Mouse (Mus musculus): ENCODE results near the gene S100a7a. TPM values are rescaled to one million over a fixed set of nuclear protein-coding genes. Genes with fewer than 3 reads are reported as not detected.

The S100a7a gene
- 1.8 TPM for polyA plus RNA-seq (2014; fragmentation: Illumina TruSeq; extraction: RNeasy Lipid Tissue Mini Kit (QIAGEN cat#74804); ENCODE audit: low read depth, low replicate concordance)

DNA sequence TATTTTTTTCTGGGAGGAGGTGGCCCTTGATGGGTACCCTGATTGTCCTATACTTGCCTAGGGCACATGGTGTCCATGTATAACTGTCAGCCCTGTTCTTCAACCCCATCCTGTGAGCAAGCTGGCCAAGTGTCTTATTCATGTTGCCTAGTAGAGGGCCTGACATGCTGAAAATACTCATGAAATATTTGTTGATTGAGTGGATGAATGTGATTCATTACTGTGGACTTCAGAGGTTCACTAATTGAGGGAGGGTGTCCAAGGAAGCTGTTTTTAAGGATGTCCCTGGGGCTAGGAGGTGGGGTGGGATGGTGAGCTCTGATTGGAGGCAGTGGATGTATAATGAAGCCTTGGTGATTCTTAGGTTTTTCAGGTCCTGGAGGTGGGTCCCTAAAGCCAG, at the start of gene S100a7a:
Gene S100a7a, plus strand, starts transcription at position 301 of the 400 bp plus-strand sequence.

DNA sequence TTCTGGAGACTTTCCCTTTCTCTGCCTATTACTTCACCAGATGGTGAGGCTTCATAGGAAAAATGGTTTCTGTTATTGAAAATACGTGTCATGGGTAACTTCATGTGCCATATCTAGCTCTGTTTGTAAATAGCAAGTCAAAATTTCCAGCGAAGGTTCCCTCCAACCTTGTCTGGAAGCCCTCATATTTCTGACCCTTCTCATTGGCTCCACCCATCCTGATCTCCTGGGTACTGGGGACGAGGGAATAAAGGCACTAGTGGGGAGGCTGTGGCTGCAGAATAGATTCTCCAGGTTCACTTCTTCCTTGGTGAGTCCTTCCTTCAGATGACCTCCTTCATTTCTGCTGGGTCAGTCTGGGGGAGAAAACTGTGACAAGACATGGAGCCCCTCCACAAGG, 45.6 kb upstream of the S100a7a start, which contains the start of gene S100a5:
Gene S100a5, plus strand, starts transcription at position 301 of the 400 bp plus-strand sequence.

DNA sequence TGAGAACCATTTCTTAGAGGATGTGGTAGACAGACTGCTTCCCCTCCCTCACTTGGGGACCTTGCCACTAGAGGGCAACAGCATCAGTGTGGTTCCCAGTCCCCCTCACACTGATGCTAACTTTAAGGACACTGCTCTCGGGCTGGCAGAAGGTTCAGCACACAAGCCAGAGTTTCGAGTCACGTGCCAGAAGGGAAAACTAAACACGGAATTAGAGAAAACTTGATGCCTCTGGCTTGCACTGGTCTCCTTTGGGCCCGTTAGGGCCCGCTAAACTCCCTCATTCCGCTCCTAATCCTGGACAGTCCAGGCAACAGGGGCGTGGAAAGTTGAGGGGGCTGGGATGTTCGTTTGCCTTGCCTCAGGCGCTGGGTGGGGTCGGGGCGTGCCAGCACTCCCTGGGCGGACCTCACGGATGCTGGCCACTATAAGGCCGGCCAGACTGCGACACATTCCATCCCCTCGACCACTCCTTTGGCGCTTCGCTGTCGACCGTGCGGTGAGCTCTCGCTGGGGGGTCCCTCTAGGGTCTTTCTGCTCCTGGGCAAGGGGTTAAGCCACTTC, 41.0 kb upstream of the S100a7a start, which contains the start of gene S100a6:
Gene S100a6, plus strand, starts transcription at position 155 of the 564 bp plus-strand sequence.

DNA sequence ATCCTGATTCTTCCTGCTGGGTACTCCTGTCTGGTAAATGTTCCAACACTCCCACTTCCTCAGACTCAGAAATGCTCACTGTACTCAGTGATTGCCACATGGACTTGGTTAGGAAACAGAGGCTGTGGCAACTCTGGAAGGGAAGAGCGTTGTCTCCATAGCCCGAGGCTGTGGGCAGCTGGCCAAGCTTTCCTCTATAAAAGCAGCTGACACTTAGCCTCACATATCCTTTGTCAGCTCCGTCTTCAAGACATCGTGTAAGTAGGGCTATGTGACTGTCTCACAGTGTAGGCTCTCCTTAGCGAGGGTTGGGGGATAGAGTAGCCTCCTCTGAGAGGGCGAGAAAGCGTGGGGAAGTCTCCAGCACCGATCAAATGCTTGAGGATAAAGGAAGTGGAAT, 15.0 kb downstream of the S100a7a start, which contains the start of gene S100a8:
Gene S100a8, plus strand, starts transcription at position 133 of the 400 bp plus-strand sequence.

DNA sequence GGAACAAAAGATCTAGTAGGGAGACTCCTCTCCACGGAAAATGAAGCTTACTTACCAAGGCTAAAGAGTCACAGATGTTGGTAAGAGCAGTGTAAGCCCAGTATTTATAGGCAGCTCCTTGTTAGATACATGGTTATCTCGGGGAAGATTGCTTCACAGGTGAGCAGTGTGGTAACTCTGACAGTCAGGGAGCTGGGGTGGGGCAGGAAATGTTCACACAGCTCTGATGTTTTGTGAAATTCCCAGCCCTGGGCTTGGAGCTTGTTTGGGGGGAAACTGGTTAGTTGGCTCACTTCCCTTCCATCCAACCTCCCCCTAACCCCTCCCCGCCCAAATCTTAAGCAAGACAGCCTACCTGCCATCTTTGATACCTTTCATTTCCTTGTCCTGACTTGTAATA, 41.8 kb downstream of the S100a7a start, which contains the start of gene S100a9:
Gene S100a9, minus strand, starts transcription at position 109 of the 400 bp plus-strand sequence.

Other genes starting within 250 kb of the S100a7a start
- 19.1 TPM for gene Ints3, start 220.4 kb upstream of the S100a7a start, polyA plus RNA-seq (2014; fragmentation: Illumina TruSeq; extraction: RNeasy Lipid Tissue Mini Kit (QIAGEN cat#74804); ENCODE audit: low read depth, low replicate concordance)
- 1.4 TPM for gene Npr1, start 188.2 kb upstream of the S100a7a start, polyA plus RNA-seq (2014; fragmentation: Illumina TruSeq; extraction: RNeasy Lipid Tissue Mini Kit (QIAGEN cat#74804); ENCODE audit: low read depth, low replicate concordance)
- 48.1 TPM for gene Ilf2, start 177.9 kb upstream of the S100a7a start, polyA plus RNA-seq (2014; fragmentation: Illumina TruSeq; extraction: RNeasy Lipid Tissue Mini Kit (QIAGEN cat#74804); ENCODE audit: low read depth, low replicate concordance)
- gene Snapin, start 163.0 kb upstream of the S100a7a start, polyA plus RNA-seq (2014; fragmentation: Illumina TruSeq; extraction: RNeasy Lipid Tissue Mini Kit (QIAGEN cat#74804); ENCODE audit: low read depth, low replicate concordance) = 68.4 TPM
- 156 TPM for gene Chtop, start 144.5 kb upstream of the S100a7a start, polyA plus RNA-seq (2014; fragmentation: Illumina TruSeq; extraction: RNeasy Lipid Tissue Mini Kit (QIAGEN cat#74804); ENCODE audit: low read depth, low replicate concordance)
- 84.9 TPM for gene S100a1, start 139.6 kb upstream of the S100a7a start, polyA plus RNA-seq (2014; fragmentation: Illumina TruSeq; extraction: RNeasy Lipid Tissue Mini Kit (QIAGEN cat#74804); ENCODE audit: low read depth, low replicate concordance)
- 15.8 TPM for gene S100a13, start 139.6 kb upstream of the S100a7a start, polyA plus RNA-seq (2014; fragmentation: Illumina TruSeq; extraction: RNeasy Lipid Tissue Mini Kit (QIAGEN cat#74804); ENCODE audit: low read depth, low replicate concordance)
- 53.2 TPM for gene S100a14, start 127.2 kb upstream of the S100a7a start, polyA plus RNA-seq (2014; fragmentation: Illumina TruSeq; extraction: RNeasy Lipid Tissue Mini Kit (QIAGEN cat#74804); ENCODE audit: low read depth, low replicate concordance)
- 96.5 TPM for gene S100a16, start 116.8 kb upstream of the S100a7a start, polyA plus RNA-seq (2014; fragmentation: Illumina TruSeq; extraction: RNeasy Lipid Tissue Mini Kit (QIAGEN cat#74804); ENCODE audit: low read depth, low replicate concordance)
- gene S100a3, start 93.4 kb upstream of the S100a7a start, polyA plus RNA-seq (2014; fragmentation: Illumina TruSeq; extraction: RNeasy Lipid Tissue Mini Kit (QIAGEN cat#74804); ENCODE audit: low read depth, low replicate concordance) = not detected
- not detected for gene S100a2, start 63.8 kb upstream of the S100a7a start, polyA plus RNA-seq (2014; fragmentation: Illumina TruSeq; extraction: RNeasy Lipid Tissue Mini Kit (QIAGEN cat#74804); ENCODE audit: low read depth, low replicate concordance)
- not detected for gene Gm42674, start 52.1 kb upstream of the S100a7a start, polyA plus RNA-seq (2014; fragmentation: Illumina TruSeq; extraction: RNeasy Lipid Tissue Mini Kit (QIAGEN cat#74804); ENCODE audit: low read depth, low replicate concordance)
- gene S100a4, start 50.2 kb upstream of the S100a7a start, polyA plus RNA-seq (2014; fragmentation: Illumina TruSeq; extraction: RNeasy Lipid Tissue Mini Kit (QIAGEN cat#74804); ENCODE audit: low read depth, low replicate concordance) = 13.6 TPM
- gene S100a5, start 45.5 kb upstream of the S100a7a start, polyA plus RNA-seq (2014; fragmentation: Illumina TruSeq; extraction: RNeasy Lipid Tissue Mini Kit (QIAGEN cat#74804); ENCODE audit: low read depth, low replicate concordance) = not detected
- gene S100a6, start 41.1 kb upstream of the S100a7a start, polyA plus RNA-seq (2014; fragmentation: Illumina TruSeq; extraction: RNeasy Lipid Tissue Mini Kit (QIAGEN cat#74804); ENCODE audit: low read depth, low replicate concordance) = 583 TPM
- 9.0 TPM for gene S100a8, start 15.0 kb downstream of the S100a7a start, polyA plus RNA-seq (2014; fragmentation: Illumina TruSeq; extraction: RNeasy Lipid Tissue Mini Kit (QIAGEN cat#74804); ENCODE audit: low read depth, low replicate concordance)
- 2.4 TPM for gene S100a9, start 41.7 kb downstream of the S100a7a start, polyA plus RNA-seq (2014; fragmentation: Illumina TruSeq; extraction: RNeasy Lipid Tissue Mini Kit (QIAGEN cat#74804); ENCODE audit: low read depth, low replicate concordance)
- not detected for gene Pglyrp4, start 72.9 kb downstream of the S100a7a start, polyA plus RNA-seq (2014; fragmentation: Illumina TruSeq; extraction: RNeasy Lipid Tissue Mini Kit (QIAGEN cat#74804); ENCODE audit: low read depth, low replicate concordance)
- not detected for gene Gm5849, start 123.9 kb downstream of the S100a7a start, polyA plus RNA-seq (2014; fragmentation: Illumina TruSeq; extraction: RNeasy Lipid Tissue Mini Kit (QIAGEN cat#74804); ENCODE audit: low read depth, low replicate concordance)